Mouse (Mus musculus) spleen, postnatal 14 days (tissue): ENCODE measurements at regions not wholly inside any gene's neighbourhood (a gene's known extent, or its start where the extent isn't known, plus 50 kb on each side); places are given as distances from the start of the nearest gene placed in this dataset.

Experiments
- DNase-seq, 2 experiments: peaks; one replicate each; pipeline ENCODE4 v3.0.0; 2021 to 2022; ENCODE audit warnings: low spot score in 2 of 2

- no peak for DNase-seq
Observed at GRCm38 (mm10) chr9:122566060-122566459, 181.1 kb upstream of the Topaz1 start.

DNA sequence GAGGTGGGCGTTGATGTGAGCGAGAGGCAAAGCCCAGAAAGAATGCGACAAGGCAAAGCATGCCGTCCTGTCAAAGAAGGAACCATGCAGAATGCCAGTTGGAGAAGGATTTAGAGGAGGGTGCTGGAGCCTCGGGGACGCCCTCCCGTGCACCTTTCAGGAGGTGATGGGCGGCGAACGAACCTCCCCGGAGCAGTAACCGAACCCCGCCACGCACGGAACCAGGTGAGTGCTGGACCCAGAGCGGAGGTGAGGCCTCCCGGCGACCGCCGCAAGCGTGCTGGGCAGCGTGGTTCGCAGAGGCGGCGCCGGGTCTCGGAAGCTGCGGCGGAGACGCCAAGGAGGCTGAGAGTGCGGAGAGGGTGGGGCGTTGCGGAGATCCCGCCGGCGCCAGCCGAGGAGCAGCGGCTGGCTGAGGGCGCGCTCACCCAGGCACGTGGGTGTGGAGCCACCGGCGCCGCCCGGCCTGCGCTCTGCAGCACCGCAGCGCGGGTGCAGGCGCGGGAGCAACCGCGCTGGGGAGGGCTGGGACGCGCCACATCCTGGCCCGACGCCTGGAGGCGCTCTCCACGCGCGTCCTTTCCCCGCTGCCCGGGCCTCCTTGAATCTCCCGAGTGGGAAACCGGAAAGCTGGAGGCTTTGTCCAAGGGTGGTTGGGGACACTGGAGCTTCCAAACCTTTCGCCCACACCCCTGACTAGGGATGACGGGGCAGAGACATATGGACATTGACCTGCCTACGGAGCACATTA is 178.3 kb upstream of the Topaz1 start:
- DNase-seq = no peak

- no peak for DNase-seq
Observed at GRCm38 (mm10) chr9:122569511-122570455, 177.4 kb upstream of the Topaz1 start.

GRCm38 (mm10) chr9:122571001-122571400 is 176.1 kb upstream of the Topaz1 start:
- DNase-seq = no peak

DNA sequence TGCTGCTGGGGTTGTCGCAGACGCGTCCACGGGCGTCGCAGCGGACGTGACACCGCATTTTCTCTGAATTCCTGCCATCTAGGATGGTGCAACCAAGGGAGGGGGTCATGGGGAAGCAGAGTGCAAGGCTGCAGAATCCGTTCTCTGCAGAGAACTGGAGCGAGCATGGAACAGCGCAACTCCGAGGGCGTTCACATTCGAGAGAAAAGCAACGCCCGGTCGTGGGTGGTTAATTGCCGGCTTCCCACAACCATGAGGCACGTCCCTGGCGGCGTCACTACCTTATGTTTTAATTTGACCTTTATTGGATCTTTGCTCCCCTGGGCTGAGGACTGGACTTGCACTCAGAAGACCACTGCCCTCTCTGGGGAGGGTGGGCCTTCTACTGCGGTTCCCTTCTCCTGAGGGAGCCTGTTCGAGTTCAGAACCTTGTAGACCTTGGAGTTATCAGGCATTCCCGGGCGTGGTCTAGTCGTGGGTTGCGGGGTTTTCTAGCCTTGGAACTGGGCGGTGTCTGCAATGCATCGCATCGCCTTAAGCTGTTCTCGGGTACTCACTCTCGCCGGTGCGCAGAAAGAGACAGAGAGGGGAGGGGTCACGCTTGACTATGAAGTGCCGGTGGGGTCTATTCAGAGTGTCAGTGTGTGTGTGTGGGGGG is 175.6 kb upstream of the Topaz1 start:
- DNase-seq = no peak

GRCm38 (mm10) chr9:122572060-122572835 is 174.9 kb upstream of the Topaz1 start:
- DNase-seq = no peak

- no peak for DNase-seq
Observed at GRCm38 (mm10) chr9:122572836-122573267, 174.3 kb upstream of the Topaz1 start.

- DNase-seq = no peak
Observed at GRCm38 (mm10) chr9:122585228-122585627, 161.9 kb upstream of the Topaz1 start.

GRCm38 (mm10) chr9:122586421-122586820 is 160.7 kb upstream of the Topaz1 start:
- no peak for DNase-seq

- DNase-seq = no peak
Observed at GRCm38 (mm10) chr9:122586986-122587385, 160.2 kb upstream of the Topaz1 start.

DNA sequence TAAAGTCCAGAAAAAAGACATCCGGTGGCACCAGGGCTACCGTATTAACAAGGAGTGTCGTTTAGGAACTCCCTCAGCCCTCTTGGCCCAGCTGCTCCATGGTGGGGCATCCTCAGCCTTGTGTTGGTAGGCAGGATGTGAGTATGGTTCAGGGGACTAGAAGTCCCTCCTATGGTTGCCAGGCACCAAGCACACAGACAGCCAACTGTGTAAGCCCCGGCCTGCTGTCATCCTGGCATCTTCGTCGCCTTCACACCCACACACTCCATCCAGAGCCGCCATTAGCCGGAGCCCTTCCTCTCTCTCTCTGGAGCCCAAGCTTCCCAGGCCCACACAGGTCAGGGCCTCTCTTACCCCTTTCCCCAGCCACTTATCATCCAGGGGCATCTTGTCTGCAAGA is 158.9 kb upstream of the Topaz1 start:
- no peak for DNase-seq

DNA sequence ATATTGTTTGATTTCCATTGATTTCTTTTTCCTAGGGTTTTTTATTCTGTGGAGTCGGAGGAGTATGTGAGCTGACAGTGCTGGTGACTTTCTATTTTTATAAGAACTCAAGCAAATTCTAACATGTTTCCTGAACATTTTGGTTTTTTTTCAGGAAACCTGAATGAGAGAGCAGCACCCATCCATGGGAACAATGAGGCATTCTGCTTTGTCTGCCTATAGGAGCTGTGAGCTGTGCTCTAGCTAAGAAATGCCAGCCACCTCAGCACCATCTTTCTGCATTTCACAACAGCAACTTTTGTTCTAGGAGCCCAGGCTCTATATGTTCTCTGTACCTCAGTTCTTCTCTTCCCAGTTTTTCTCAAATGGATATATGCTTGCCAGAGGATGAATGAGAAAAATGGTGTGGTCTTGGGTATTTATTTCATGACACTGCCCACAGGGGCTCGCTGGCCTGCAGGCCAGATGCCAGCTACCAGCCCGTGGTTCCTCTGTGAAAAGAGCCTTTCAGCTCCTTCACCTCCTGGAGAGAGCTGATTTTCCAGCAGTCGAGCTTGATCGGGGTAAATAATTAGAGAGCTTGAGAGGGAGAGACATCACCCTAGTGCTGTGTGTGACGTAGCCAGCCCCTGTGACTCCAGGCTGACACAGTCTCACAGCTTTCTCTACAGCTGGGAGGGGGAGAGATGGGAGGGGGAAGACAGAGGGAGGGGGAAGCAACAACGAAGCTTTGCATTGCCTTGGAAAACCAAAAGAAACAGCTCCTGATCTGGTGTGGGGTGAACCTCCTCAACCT is 154.1 kb upstream of the Topaz1 start:
- no peak for DNase-seq

GRCm38 (mm10) chr9:122595120-122595943 is 151.8 kb upstream of the Topaz1 start:
- DNase-seq = no peak

GRCm38 (mm10) chr9:122603106-122603505 is 144.0 kb upstream of the Topaz1 start:
- no peak for DNase-seq

DNA sequence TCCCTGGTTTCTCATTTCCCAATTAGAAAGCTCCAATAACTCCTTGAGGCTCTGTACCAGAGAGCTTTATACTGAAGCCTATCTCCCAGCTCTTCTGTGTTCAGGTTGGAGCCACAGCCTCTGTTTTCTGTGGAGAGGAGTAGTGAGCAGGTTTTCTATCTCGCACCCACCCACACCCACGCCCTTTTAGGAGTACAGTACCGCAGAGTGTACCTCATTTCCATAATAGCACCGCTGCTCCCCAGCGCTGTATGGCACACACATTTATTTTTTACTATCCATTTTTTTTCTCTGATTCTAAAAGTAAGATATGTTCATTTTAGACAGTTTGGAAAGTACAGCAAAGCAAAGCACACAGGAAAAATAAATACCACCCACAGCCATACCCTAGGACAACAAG is 137.5 kb upstream of the Topaz1 start:
- DNase-seq = no peak

GRCm38 (mm10) chr9:122610918-122611317 is 136.2 kb upstream of the Topaz1 start:
- no peak for DNase-seq

- DNase-seq = no peak
Observed at GRCm38 (mm10) chr9:122614579-122615252, 132.4 kb upstream of the Topaz1 start.

GRCm38 (mm10) chr9:122615351-122615750 is 131.8 kb upstream of the Topaz1 start:
- no peak for DNase-seq

DNA sequence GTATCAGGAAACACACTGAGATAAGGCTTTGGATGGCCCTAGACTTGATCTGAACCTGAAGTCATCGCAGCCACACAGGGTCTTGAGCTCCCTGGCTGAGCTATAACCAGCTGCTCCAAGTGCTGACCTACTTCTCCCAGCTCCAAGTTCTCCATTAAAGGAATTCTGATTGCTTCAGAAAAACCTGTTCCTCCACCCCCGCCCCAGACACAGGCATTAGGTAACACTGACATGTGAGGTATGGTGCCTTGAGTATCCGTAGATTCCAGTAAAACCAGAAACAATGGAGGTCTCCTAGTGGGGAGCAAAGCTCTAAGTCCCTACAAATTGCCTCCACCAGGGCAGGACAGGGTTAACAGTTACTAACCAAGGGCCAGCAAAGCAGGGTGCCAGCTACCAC is 129.4 kb upstream of the Topaz1 start:
- DNase-seq = no peak
